Mouse (Mus musculus): ENCODE measurements around the gene Exoc6b. TPM values are rescaled to one million over a fixed set of nuclear protein-coding genes. Genes with fewer than 3 reads are reported as not detected.

Exoc6b gene
- polyA plus RNA-seq, 1 experiment from 2014 or later = 16.2 TPM

- Histone ChIP-seq H3K27me3 (ENCODE audit: control insufficient read depth, insufficient read depth, low read length) (no peaks in the 10 kb centered on the region), H3K27ac (ENCODE audit: low read length) (no peak overlapping the region), H3K4me3 (ENCODE audit: low read length) (no peak overlapping the region), H3K4me2 (ENCODE audit: low read depth, low read length) (no peak overlapping the region), H3K4me1 (ENCODE audit: control insufficient read depth, insufficient read depth, low read length) (no peaks in the 10 kb centered on the region), H3K9ac (ENCODE audit: low read length) (no peak overlapping the region), H3K36me3 (ENCODE audit: control insufficient read depth, insufficient read depth) (no peaks in the 10 kb centered on the region), H3K9me3 (replicated peaks; ENCODE audit: control insufficient read depth, low read length) (no peaks in the 10 kb centered on the region)
- no peak for ATAC-seq (replicated peaks; ENCODE audit: extremely low read depth, insufficient read depth, low FRiP score)
- 6% methylated on average over 2 of the region's 2 CpGs for WGBS
Observed at GRCm38 (mm10) chr6:84912434-84912833, 156.9 kb downstream of the Exoc6b start.

GRCm38 (mm10) chr6:84899002-84899774 lies 170.1 kb downstream of the Exoc6b start:
- H3K4me2 ChIP-seq (ENCODE audit: low read depth, low read length) = no peak overlapping the region
- H3K9ac ChIP-seq (ENCODE audit: low read length) = no peak overlapping the region
- H3K4me1 ChIP-seq (ENCODE audit: control insufficient read depth, insufficient read depth, low read length) = peaks cover 9% of the 10 kb centered on the region
- ATAC-seq (replicated peaks; ENCODE audit: extremely low read depth, insufficient read depth, low FRiP score) = no peak
- no peaks in the 10 kb centered on the region for H3K9me3 ChIP-seq (replicated peaks; ENCODE audit: control insufficient read depth, low read length)
- no peaks in the 10 kb centered on the region for H3K27me3 ChIP-seq (ENCODE audit: control insufficient read depth, insufficient read depth, low read length)
- H3K27ac ChIP-seq (ENCODE audit: low read length) = no peak overlapping the region
- H3K4me3 ChIP-seq (ENCODE audit: low read length) = no peak overlapping the region
- no peaks in the 10 kb centered on the region for H3K36me3 ChIP-seq (ENCODE audit: control insufficient read depth, insufficient read depth)
- 89% methylated on average over 4 of the region's 4 CpGs for WGBS

- Histone ChIP-seq H3K4me1 (ENCODE audit: control insufficient read depth, insufficient read depth, low read length) (peaks cover 9% of the 10 kb centered on the region), H3K36me3 (ENCODE audit: control insufficient read depth, insufficient read depth) (no peaks in the 10 kb centered on the region), H3K4me3 (ENCODE audit: low read length) (no peak overlapping the region), H3K4me2 (ENCODE audit: low read depth, low read length) (no peak overlapping the region), H3K27me3 (ENCODE audit: control insufficient read depth, insufficient read depth, low read length) (no peaks in the 10 kb centered on the region), H3K9ac (ENCODE audit: low read length) (no peak overlapping the region), H3K9me3 (replicated peaks; ENCODE audit: control insufficient read depth, low read length) (no peaks in the 10 kb centered on the region), H3K27ac (ENCODE audit: low read length) (no peak overlapping the region)
- no peak for ATAC-seq (replicated peaks; ENCODE audit: extremely low read depth, insufficient read depth, low FRiP score)
Observed at GRCm38 (mm10) chr6:84893773-84894095, 175.6 kb downstream of the Exoc6b start.

GRCm38 (mm10) chr6:84892926-84893772 lies 176.2 kb downstream of the Exoc6b start:
- Histone ChIP-seq H3K4me2 (ENCODE audit: low read depth, low read length) (no peak overlapping the region), H3K27me3 (ENCODE audit: control insufficient read depth, insufficient read depth, low read length) (no peaks in the 10 kb centered on the region), H3K9me3 (replicated peaks; ENCODE audit: control insufficient read depth, low read length) (no peaks in the 10 kb centered on the region), H3K9ac (ENCODE audit: low read length) (no peak overlapping the region), H3K4me3 (ENCODE audit: low read length) (no peak overlapping the region), H3K27ac (ENCODE audit: low read length) (no peak overlapping the region), H3K36me3 (ENCODE audit: control insufficient read depth, insufficient read depth) (no peaks in the 10 kb centered on the region), H3K4me1 (ENCODE audit: control insufficient read depth, insufficient read depth, low read length) (peaks cover 9% of the 10 kb centered on the region)
- ATAC-seq (replicated peaks; ENCODE audit: extremely low read depth, insufficient read depth, low FRiP score) = peak; percentile 45; the same call in 1 of the 2 replicates
- WGBS = 14% methylated on average over 5 of the region's 5 CpGs

- Histone ChIP-seq H3K9ac (ENCODE audit: low read length) (no peak overlapping the region), H3K9me3 (replicated peaks; ENCODE audit: control insufficient read depth, low read length) (no peaks in the 10 kb centered on the region), H3K4me1 (ENCODE audit: control insufficient read depth, insufficient read depth, low read length) (peaks cover 6% of the 10 kb centered on the region; the same call in 1 of the 2 replicates), H3K4me3 (ENCODE audit: low read length) (no peak overlapping the region), H3K36me3 (ENCODE audit: control insufficient read depth, insufficient read depth) (no peaks in the 10 kb centered on the region), H3K27me3 (ENCODE audit: control insufficient read depth, insufficient read depth, low read length) (no peaks in the 10 kb centered on the region), H3K27ac (ENCODE audit: low read length) (no peak overlapping the region), H3K4me2 (ENCODE audit: low read depth, low read length) (no peak overlapping the region)
- WGBS = 55% methylated on average over 3 of the region's 3 CpGs
- ATAC-seq (replicated peaks; ENCODE audit: extremely low read depth, insufficient read depth, low FRiP score) = no peak
Observed at GRCm38 (mm10) chr6:84886551-84886950, 182.8 kb downstream of the Exoc6b start.

- peaks cover 6% of the 10 kb centered on the region; the same call in 1 of the 2 replicates for H3K4me1 ChIP-seq (ENCODE audit: control insufficient read depth, insufficient read depth, low read length)
- H3K27ac ChIP-seq (ENCODE audit: low read length) = no peak overlapping the region
- ATAC-seq (replicated peaks; ENCODE audit: extremely low read depth, insufficient read depth, low FRiP score) = no peak
- no peaks in the 10 kb centered on the region for H3K27me3 ChIP-seq (ENCODE audit: control insufficient read depth, insufficient read depth, low read length)
- no peak overlapping the region for H3K4me2 ChIP-seq (ENCODE audit: low read depth, low read length)
- WGBS = 41% methylated on average over 1 of the region's 1 CpGs
- H3K36me3 ChIP-seq (ENCODE audit: control insufficient read depth, insufficient read depth) = no peaks in the 10 kb centered on the region
- H3K9ac ChIP-seq (ENCODE audit: low read length) = no peak overlapping the region
- no peak overlapping the region for H3K4me3 ChIP-seq (ENCODE audit: low read length)
- H3K9me3 ChIP-seq (replicated peaks; ENCODE audit: control insufficient read depth, low read length) = no peaks in the 10 kb centered on the region
Observed at GRCm38 (mm10) chr6:84885080-84885479, 184.2 kb downstream of the Exoc6b start.

- peaks cover 6% of the 10 kb centered on the region; the same call in 1 of the 2 replicates for H3K4me1 ChIP-seq (ENCODE audit: control insufficient read depth, insufficient read depth, low read length)
- H3K27ac ChIP-seq (ENCODE audit: low read length) = no peak overlapping the region
- no peak for ATAC-seq (replicated peaks; ENCODE audit: extremely low read depth, insufficient read depth, low FRiP score)
Observed at GRCm38 (mm10) chr6:84883720-84884119, 185.6 kb downstream of the Exoc6b start.

GRCm38 (mm10) chr6:84882663-84883517 lies 186.4 kb downstream of the Exoc6b start:
- no peaks in the 10 kb centered on the region for H3K36me3 ChIP-seq (ENCODE audit: control insufficient read depth, insufficient read depth)
- H3K4me3 ChIP-seq (ENCODE audit: low read length) = no peak overlapping the region
- no peak overlapping the region for H3K27ac ChIP-seq (ENCODE audit: low read length)
- H3K27me3 ChIP-seq (ENCODE audit: control insufficient read depth, insufficient read depth, low read length) = no peaks in the 10 kb centered on the region
- WGBS = 45% methylated on average over 14 of the region's 14 CpGs
- peaks cover 6% of the 10 kb centered on the region; the same call in 1 of the 2 replicates for H3K4me1 ChIP-seq (ENCODE audit: control insufficient read depth, insufficient read depth, low read length)
- H3K4me2 ChIP-seq (ENCODE audit: low read depth, low read length) = no peak overlapping the region
- no peaks in the 10 kb centered on the region for H3K9me3 ChIP-seq (replicated peaks; ENCODE audit: control insufficient read depth, low read length)
- ATAC-seq (replicated peaks; ENCODE audit: extremely low read depth, insufficient read depth, low FRiP score) = 0 out of 2 replicates have a peak, but pooled peaks have one; percentile 37
- H3K9ac ChIP-seq (ENCODE audit: low read length) = no peak overlapping the region

More at GRCm38 (mm10) chr6:84883720-84884119, 185.6 kb downstream of the Exoc6b start:
- Histone ChIP-seq H3K27me3 (ENCODE audit: control insufficient read depth, insufficient read depth, low read length) (no peaks in the 10 kb centered on the region), H3K9me3 (replicated peaks; ENCODE audit: control insufficient read depth, low read length) (no peaks in the 10 kb centered on the region), H3K9ac (ENCODE audit: low read length) (no peak overlapping the region), H3K4me2 (ENCODE audit: low read depth, low read length) (no peak overlapping the region), H3K4me3 (ENCODE audit: low read length) (no peak overlapping the region), H3K36me3 (ENCODE audit: control insufficient read depth, insufficient read depth) (no peaks in the 10 kb centered on the region)
- 25% methylated on average over 4 of the region's 4 CpGs for WGBS

All from heart, embryonic 16.5 days (tissue).